Mouse (Mus musculus): ENCODE measurements at regions not wholly inside any gene's neighbourhood (a gene's known extent, or its start where the extent isn't known, plus 50 kb on each side); places are given as distances from the start of the nearest gene placed in this dataset.

DNA sequence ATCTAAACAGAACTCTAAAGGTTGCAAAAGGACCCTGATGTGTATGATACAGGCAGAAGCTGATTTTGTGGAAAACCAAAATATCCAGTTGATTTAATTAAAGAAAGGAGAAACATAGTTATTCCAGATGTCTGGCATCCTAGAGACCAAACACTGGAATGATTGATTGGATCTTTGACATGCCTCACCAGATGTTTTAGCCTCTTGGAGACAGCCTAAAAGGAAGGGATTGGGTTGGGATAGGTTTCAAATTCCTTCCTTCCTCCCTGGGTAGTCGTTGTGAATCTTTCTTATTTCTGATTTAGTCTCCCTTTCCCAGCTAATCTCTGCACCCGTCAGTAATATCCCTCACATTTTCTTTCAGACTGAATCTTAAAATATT is 190.9 kb upstream of the Gm9747 start:
- DNase-seq (ENCODE audit: low spot score in 2 of 2) = no peak

DNA sequence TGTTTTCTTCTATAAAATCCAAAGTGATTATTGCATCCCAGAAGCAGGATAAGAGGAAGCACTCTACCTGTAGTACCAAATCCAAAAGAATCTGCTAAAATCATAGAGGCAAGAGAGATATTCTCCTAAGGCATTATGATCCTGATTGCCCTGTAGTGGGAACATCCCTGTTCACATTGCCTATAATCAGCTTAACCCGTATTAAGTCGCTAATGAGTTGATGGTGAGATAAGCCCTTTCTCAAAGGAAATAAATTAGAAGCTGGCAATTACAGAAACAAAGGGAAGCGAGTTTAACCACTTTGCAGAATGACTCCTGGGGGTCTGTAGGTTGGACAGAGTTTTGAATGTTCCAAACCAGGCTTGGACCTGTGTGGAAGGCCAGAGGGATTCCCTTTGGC is 190.4 kb upstream of the Gm9747 start:
- no peak for DNase-seq (ENCODE audit: low spot score in 2 of 2)

GRCm38 (mm10) chr1:82066291-82066690 is 166.6 kb upstream of the Gm9747 start:
- DNase-seq (ENCODE audit: low spot score in 2 of 2) = no peak

GRCm38 (mm10) chr1:82068571-82068970 is 164.3 kb upstream of the Gm9747 start:
- DNase-seq (ENCODE audit: low spot score in 2 of 2) = no peak

- DNase-seq (ENCODE audit: low spot score in 2 of 2) = no peak
Observed at GRCm38 (mm10) chr1:82070181-82071109, 162.5 kb upstream of the Gm9747 start.

- DNase-seq (ENCODE audit: low spot score in 2 of 2) = peak in 1 of 2 experiments; percentile 2
Observed at GRCm38 (mm10) chr1:82089136-82089839, 143.6 kb upstream of the Gm9747 start.

GRCm38 (mm10) chr1:82095101-82095500 is 137.8 kb upstream of the Gm9747 start:
- no peak for DNase-seq (ENCODE audit: low spot score in 2 of 2)

GRCm38 (mm10) chr1:82106756-82107155 is 126.2 kb upstream of the Gm9747 start:
- no peak for DNase-seq (ENCODE audit: low spot score in 2 of 2)

GRCm38 (mm10) chr1:82110071-82110635 is 122.8 kb upstream of the Gm9747 start:
- DNase-seq (ENCODE audit: low spot score in 2 of 2) = no peak

DNA sequence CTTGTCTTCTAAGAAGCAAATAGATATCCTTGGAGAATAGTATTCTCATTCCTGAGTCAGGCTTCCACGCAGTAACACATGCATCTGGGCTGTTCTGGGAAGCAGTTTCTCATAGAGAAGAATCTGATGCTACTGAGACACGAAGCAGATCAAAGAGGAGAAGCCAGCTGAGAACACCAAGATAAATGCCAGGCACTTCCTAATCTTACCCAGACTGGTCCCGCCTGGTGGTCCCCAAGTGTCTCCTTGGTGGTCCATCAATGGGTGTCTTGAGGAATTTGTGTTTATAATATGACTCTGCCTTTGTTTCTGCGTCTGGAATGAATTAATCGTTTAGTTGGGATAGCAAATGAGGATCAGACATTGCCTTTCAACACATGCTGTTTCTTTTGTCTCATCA is 120.5 kb upstream of the Gm9747 start:
- DNase-seq (ENCODE audit: low spot score in 2 of 2) = no peak

- no peak for DNase-seq (ENCODE audit: low spot score in 2 of 2)
Observed at GRCm38 (mm10) chr1:82124503-82124902, 108.4 kb upstream of the Gm9747 start.

GRCm38 (mm10) chr1:82129700-82130275 is 103.1 kb upstream of the Gm9747 start:
- no peak for DNase-seq (ENCODE audit: low spot score in 2 of 2)

- DNase-seq (ENCODE audit: low spot score in 2 of 2) = no peak
Observed at GRCm38 (mm10) chr1:82132536-82132935, 100.4 kb upstream of the Gm9747 start.

- no peak for DNase-seq (ENCODE audit: low spot score in 2 of 2)
Observed at GRCm38 (mm10) chr1:82134938-82135337, 98.0 kb upstream of the Gm9747 start.

- DNase-seq (ENCODE audit: low spot score in 2 of 2) = no peak
Observed at GRCm38 (mm10) chr1:82135761-82136331, 97.1 kb upstream of the Gm9747 start.

- no peak for DNase-seq (ENCODE audit: low spot score in 2 of 2)
Observed at GRCm38 (mm10) chr1:82145256-82145655, 87.7 kb upstream of the Gm9747 start.

DNA sequence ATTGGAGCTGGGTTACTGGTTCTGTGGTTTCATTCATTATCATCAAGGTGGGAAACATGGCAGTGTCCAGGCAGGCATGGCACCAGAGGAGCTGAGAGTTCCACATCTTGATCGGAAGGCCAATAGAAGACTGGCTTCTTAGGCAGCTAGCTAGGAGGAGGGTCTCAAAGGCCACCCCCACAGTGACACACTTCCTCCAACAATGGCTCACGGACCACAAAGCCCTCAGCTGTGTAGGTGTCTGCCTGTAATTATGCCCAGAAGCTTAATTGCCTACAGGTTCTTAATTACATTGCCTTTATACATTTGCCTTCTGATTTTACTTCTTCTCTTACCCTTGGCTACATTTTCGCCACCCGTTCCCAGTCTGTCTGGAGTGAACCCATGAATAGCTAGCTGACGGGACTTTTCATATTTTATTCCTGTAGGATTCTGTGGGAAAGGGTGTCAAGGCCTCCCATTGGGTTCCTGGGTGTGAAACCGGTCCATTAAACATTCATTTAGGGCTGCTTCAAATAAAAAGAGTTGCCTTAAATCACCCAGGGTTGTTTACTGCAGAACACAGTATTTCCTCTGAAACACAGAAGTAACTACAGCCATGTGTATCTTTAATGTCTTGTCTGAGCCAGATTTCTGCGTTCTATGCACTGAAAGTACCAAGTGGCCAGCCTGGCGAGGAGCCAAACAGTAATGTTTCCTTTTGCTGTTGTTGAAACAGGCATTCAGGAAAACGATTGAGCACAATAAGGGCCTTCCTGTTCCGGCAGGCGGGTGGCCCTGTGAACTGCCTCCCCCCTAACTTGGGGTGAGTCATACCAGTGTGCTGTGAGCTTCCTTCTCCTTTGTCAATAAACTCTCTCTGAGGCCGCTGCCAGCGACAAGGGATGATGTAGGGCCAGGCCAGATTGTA is 82.4 kb upstream of the Gm9747 start:
- DNase-seq (ENCODE audit: low spot score in 2 of 2) = peak; percentile 23 to 24

DNA sequence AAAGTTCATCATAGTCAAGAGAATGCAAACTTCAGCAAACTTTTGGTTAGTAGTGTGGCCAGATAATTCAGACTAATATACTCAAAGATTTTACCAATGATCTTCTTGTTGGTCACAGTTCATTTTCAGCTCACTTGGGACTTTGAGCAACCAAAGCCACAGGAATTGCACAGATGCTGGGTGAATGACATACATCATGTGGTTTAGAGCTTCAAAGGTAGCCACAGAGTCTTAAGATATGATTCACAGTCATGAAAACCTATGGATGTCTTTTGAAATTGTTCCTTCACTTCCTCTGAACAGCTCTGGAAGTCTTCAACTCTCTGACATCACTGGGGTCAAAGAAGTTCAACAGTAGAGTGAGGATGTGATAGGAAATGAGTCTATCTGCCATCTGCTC is 77.0 kb upstream of the Gm9747 start:
- no peak for DNase-seq (ENCODE audit: low spot score in 2 of 2)

DNA sequence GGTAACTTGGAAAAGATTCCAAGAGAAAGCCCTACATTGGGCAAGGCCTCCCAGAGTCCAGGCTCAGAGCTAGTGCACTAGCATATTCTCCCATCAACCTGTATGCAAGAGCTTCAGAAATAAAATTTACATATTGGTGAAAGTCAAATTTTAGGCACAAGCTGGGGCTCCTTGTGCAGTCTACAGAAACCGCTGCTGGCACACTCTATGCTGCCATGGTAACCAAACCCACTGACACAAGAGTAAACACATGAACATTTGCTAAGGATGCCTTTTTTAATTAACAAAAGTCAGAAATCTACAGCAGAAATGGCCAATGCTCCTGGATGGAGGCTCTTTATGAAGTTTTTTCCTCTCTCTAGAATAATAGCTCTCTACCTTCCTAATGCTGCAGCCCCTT is 75.9 kb upstream of the Gm9747 start:
- no peak for DNase-seq (ENCODE audit: low spot score in 2 of 2)

DNA sequence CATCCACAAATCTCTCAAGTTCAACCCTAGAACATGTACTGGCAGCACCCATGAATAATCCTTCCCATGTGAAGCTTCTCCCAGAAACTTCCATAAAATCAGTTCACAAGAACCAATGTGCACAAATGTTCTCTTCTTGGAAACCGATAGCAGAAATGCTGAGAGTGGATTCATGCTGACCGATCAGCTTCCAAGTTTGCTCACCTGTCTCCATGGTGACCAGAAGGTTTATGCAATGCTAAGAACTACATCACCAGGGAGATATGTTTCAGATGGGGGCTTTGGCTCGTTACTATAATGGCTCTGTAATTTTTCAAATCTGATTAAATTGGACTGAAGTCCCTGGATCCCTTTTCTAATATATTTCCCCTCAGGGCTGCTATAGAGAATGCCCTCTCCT is 74.4 kb upstream of the Gm9747 start:
- no peak for DNase-seq (ENCODE audit: low spot score in 2 of 2)

DNA sequence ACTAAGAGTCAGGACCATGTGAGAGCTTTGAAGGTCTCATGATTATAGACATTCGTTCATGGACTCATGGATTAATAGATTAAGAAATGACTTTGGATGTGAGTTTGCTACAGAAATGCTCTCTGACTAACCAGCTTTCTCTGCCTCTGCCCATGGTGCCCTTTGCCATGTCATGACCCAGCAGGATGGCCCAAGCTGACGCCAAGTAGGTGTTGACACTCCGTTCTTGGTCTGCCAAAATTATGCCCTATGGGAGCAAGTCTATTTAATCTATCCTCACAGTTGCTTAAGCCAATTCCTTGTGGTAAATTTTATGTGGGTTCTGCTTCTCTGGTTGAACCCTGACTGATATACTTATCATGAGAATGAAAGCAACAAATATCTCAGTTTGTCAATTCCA is 73.7 kb upstream of the Gm9747 start:
- DNase-seq (ENCODE audit: low spot score in 2 of 2) = no peak

Data from cerebellum, postnatal 4 days (tissue).